Mouse (Mus musculus): ENCODE results near the gene Mast4. TPM values are rescaled to one million over a fixed set of nuclear protein-coding genes. Genes with fewer than 3 reads are reported as not detected.
"Not testable (repeated sequence)": the region's sequence is repeated elsewhere in the genome, so short reads cannot be mapped to it uniquely, and the experiment has no call there.

The Mast4 gene
- polyA plus RNA-seq, 1 experiment from 2014 or later: 18.9 TPM

- no peak overlapping the region for H3K4me2 ChIP-seq (ENCODE audit: low read depth, severe bottlenecking)
- H3K9me3 ChIP-seq (ENCODE audit: control insufficient read depth, low read length): no peaks in the 10 kb centered on the region
- H3K27ac ChIP-seq (replicated peaks; ENCODE audit: low read depth, low read length): no peak overlapping the region
- H3K4me1 ChIP-seq (ENCODE audit: control insufficient read depth, insufficient read depth, low read length): no peaks in the 10 kb centered on the region
- ATAC-seq (ENCODE audit: insufficient number of reproducible peaks, low FRiP score, low TSS enrichment, low read depth) (no peak), DNase-seq (ENCODE audit: low spot score) (no peak)
- 0 out of 2 replicates have a peak, but pooled peaks cover 2% of the 10 kb centered on the region for H3K36me3 ChIP-seq (ENCODE audit: control insufficient read depth, insufficient read depth, low read length)
- H3K4me3 ChIP-seq (ENCODE audit: low read depth, low read length): no peak overlapping the region
- H3K27me3 ChIP-seq (ENCODE audit: control insufficient read depth, insufficient read depth, low read length): no peaks in the 10 kb centered on the region
- WGBS: 84% methylated on average over 9 of the region's 9 CpGs
- H3K9ac ChIP-seq (ENCODE audit: low read length): no peak overlapping the region
Measured at GRCm38 (mm10) chr13:102745626-102746342, 588.5 kb downstream of the Mast4 start.

- no peak overlapping the region for H3K4me2 ChIP-seq (ENCODE audit: low read depth, severe bottlenecking)
- DNase-seq (ENCODE audit: low spot score) (no peak), ATAC-seq (ENCODE audit: insufficient number of reproducible peaks, low FRiP score, low TSS enrichment, low read depth) (no peak)
- 0 out of 2 replicates have a peak, but pooled peaks cover 2% of the 10 kb centered on the region for H3K36me3 ChIP-seq (ENCODE audit: control insufficient read depth, insufficient read depth, low read length)
- WGBS: 95% methylated on average over 3 of the region's 3 CpGs
- no peak overlapping the region for H3K4me3 ChIP-seq (ENCODE audit: low read depth, low read length)
- H3K4me1 ChIP-seq (ENCODE audit: control insufficient read depth, insufficient read depth, low read length): no peaks in the 10 kb centered on the region
- no peak overlapping the region for H3K27ac ChIP-seq (replicated peaks; ENCODE audit: low read depth, low read length)
- H3K9ac ChIP-seq (ENCODE audit: low read length): no peak overlapping the region
- no peaks in the 10 kb centered on the region for H3K9me3 ChIP-seq (ENCODE audit: control insufficient read depth, low read length)
- H3K27me3 ChIP-seq (ENCODE audit: control insufficient read depth, insufficient read depth, low read length): no peaks in the 10 kb centered on the region
Measured at GRCm38 (mm10) chr13:102745270-102745600, 589.1 kb downstream of the Mast4 start.

- DNase-seq (ENCODE audit: low spot score) (peak; percentile 55), ATAC-seq (ENCODE audit: insufficient number of reproducible peaks, low FRiP score, low TSS enrichment, low read depth) (no peak)
- H3K9ac ChIP-seq (ENCODE audit: low read length): no peak overlapping the region
- no peak overlapping the region for H3K4me2 ChIP-seq (ENCODE audit: low read depth, severe bottlenecking)
- H3K4me1 ChIP-seq (ENCODE audit: control insufficient read depth, insufficient read depth, low read length): no peaks in the 10 kb centered on the region
- H3K36me3 ChIP-seq (ENCODE audit: control insufficient read depth, insufficient read depth, low read length): no peaks in the 10 kb centered on the region
- H3K27me3 ChIP-seq (ENCODE audit: control insufficient read depth, insufficient read depth, low read length): no peaks in the 10 kb centered on the region
- H3K4me3 ChIP-seq (ENCODE audit: low read depth, low read length): no peak overlapping the region
- H3K27ac ChIP-seq (replicated peaks; ENCODE audit: low read depth, low read length): no peak overlapping the region
- 70% methylated on average over 9 of the region's 9 CpGs for WGBS
- H3K9me3 ChIP-seq (ENCODE audit: control insufficient read depth, low read length): no peaks in the 10 kb centered on the region
Measured at GRCm38 (mm10) chr13:102744481-102745269, 589.6 kb downstream of the Mast4 start.

GRCm38 (mm10) chr13:102739720-102740535 is 594.4 kb downstream of the Mast4 start:
- no peaks in the 10 kb centered on the region for H3K9me3 ChIP-seq (ENCODE audit: control insufficient read depth, low read length)
- no peaks in the 10 kb centered on the region for H3K4me1 ChIP-seq (ENCODE audit: control insufficient read depth, insufficient read depth, low read length)
- DNase-seq (ENCODE audit: low spot score): no peak
- H3K27me3 ChIP-seq (ENCODE audit: control insufficient read depth, insufficient read depth, low read length): no peaks in the 10 kb centered on the region
- 89% methylated on average over 13 of the region's 13 CpGs for WGBS
- no peak overlapping the region for H3K27ac ChIP-seq (replicated peaks; ENCODE audit: low read depth, low read length)
- no peak overlapping the region for H3K4me3 ChIP-seq (ENCODE audit: low read depth, low read length)
- H3K4me2 ChIP-seq (ENCODE audit: low read depth, severe bottlenecking): no peak overlapping the region
- H3K9ac ChIP-seq (ENCODE audit: low read length): no peak overlapping the region
- peaks cover 5% of the 10 kb centered on the region; the same call in 1 of the 2 replicates for H3K36me3 ChIP-seq (ENCODE audit: control insufficient read depth, insufficient read depth, low read length)
- no peak for ATAC-seq (ENCODE audit: insufficient number of reproducible peaks, low FRiP score, low TSS enrichment, low read depth)

GRCm38 (mm10) chr13:102737811-102738210 is 596.5 kb downstream of the Mast4 start:
- H3K4me1 ChIP-seq (ENCODE audit: control insufficient read depth, insufficient read depth, low read length): no peaks in the 10 kb centered on the region
- peaks cover 5% of the 10 kb centered on the region; the same call in 1 of the 2 replicates for H3K36me3 ChIP-seq (ENCODE audit: control insufficient read depth, insufficient read depth, low read length)
- ATAC-seq (ENCODE audit: insufficient number of reproducible peaks, low FRiP score, low TSS enrichment, low read depth) (no peak), DNase-seq (ENCODE audit: low spot score) (no peak)
- no peaks in the 10 kb centered on the region for H3K27me3 ChIP-seq (ENCODE audit: control insufficient read depth, insufficient read depth, low read length)
- 93% methylated on average over 7 of the region's 7 CpGs for WGBS
- H3K4me3 ChIP-seq (ENCODE audit: low read depth, low read length): no peak overlapping the region
- H3K27ac ChIP-seq (replicated peaks; ENCODE audit: low read depth, low read length): no peak overlapping the region
- no peak overlapping the region for H3K4me2 ChIP-seq (ENCODE audit: low read depth, severe bottlenecking)
- H3K9ac ChIP-seq (ENCODE audit: low read length): no peak overlapping the region
- H3K9me3 ChIP-seq (ENCODE audit: control insufficient read depth, low read length): no peaks in the 10 kb centered on the region

- ATAC-seq (ENCODE audit: insufficient number of reproducible peaks, low FRiP score, low TSS enrichment, low read depth): no peak
- 30% methylated on average over 2 of the region's 2 CpGs for WGBS
- H3K4me2 ChIP-seq (ENCODE audit: low read depth, severe bottlenecking): no peak overlapping the region
Measured at GRCm38 (mm10) chr13:102733063-102733462, 601.2 kb downstream of the Mast4 start.

GRCm38 (mm10) chr13:102728951-102729350 is 605.3 kb downstream of the Mast4 start:
- not testable (repeated sequence) for H3K4me2 ChIP-seq (ENCODE audit: low read depth, severe bottlenecking); H3K4me1 ChIP-seq (ENCODE audit: control insufficient read depth, insufficient read depth, low read length); ATAC-seq (ENCODE audit: insufficient number of reproducible peaks, low FRiP score, low TSS enrichment, low read depth); H3K9ac ChIP-seq (ENCODE audit: low read length); H3K36me3 ChIP-seq (ENCODE audit: control insufficient read depth, insufficient read depth, low read length); H3K9me3 ChIP-seq (ENCODE audit: control insufficient read depth, low read length); DNase-seq (ENCODE audit: low spot score); H3K27ac ChIP-seq (replicated peaks; ENCODE audit: low read depth, low read length); H3K27me3 ChIP-seq (ENCODE audit: control insufficient read depth, insufficient read depth, low read length); H3K4me3 ChIP-seq (ENCODE audit: low read depth, low read length)
- 53% methylated on average over 7 of the region's 7 CpGs for WGBS

More at GRCm38 (mm10) chr13:102733063-102733462, 601.2 kb downstream of the Mast4 start:
- Histone ChIP-seq H3K4me3 (ENCODE audit: low read depth, low read length) (no peak overlapping the region), H3K4me1 (ENCODE audit: control insufficient read depth, insufficient read depth, low read length) (no peaks in the 10 kb centered on the region), H3K27ac (replicated peaks; ENCODE audit: low read depth, low read length) (no peak overlapping the region), H3K27me3 (ENCODE audit: control insufficient read depth, insufficient read depth, low read length) (no peaks in the 10 kb centered on the region), H3K9ac (ENCODE audit: low read length) (no peak overlapping the region), H3K36me3 (ENCODE audit: control insufficient read depth, insufficient read depth, low read length) (peaks cover 2% of the 10 kb centered on the region; the same call in 1 of the 2 replicates), H3K9me3 (ENCODE audit: control insufficient read depth, low read length) (no peaks in the 10 kb centered on the region)
- no peak for DNase-seq (ENCODE audit: low spot score)

GRCm38 (mm10) chr13:102728035-102728434 is 606.3 kb downstream of the Mast4 start:
- Histone ChIP-seq H3K27me3 (ENCODE audit: control insufficient read depth, insufficient read depth, low read length) (no peaks in the 10 kb centered on the region), H3K4me1 (ENCODE audit: control insufficient read depth, insufficient read depth, low read length) (no peaks in the 10 kb centered on the region), H3K36me3 (ENCODE audit: control insufficient read depth, insufficient read depth, low read length) (no peaks in the 10 kb centered on the region), H3K4me2 (ENCODE audit: low read depth, severe bottlenecking) (no peak overlapping the region), H3K9ac (ENCODE audit: low read length) (no peak overlapping the region), H3K4me3 (ENCODE audit: low read depth, low read length) (no peak overlapping the region), H3K9me3 (ENCODE audit: control insufficient read depth, low read length) (no peaks in the 10 kb centered on the region), H3K27ac (replicated peaks; ENCODE audit: low read depth, low read length) (no peak overlapping the region)
- DNase-seq (ENCODE audit: low spot score) (no peak), ATAC-seq (ENCODE audit: insufficient number of reproducible peaks, low FRiP score, low TSS enrichment, low read depth) (no peak)
- 83% methylated on average over 3 of the region's 3 CpGs for WGBS
